ENCODE assay signal across 22 mouse cellular contexts in genomic region chr16:38004486-38005020, GRCm38 (mm10).
"Had no signal": no experiment of that assay in that cellular context is flagged by ENCODE, and none has a peak within 500 bp of the region (broad histone marks: within the 10 kb centered on the region; RNA-seq: fewer than 3 reads in every experiment).

No protein-coding gene starts in this region.

- ATAC-seq: intestine, embryonic 15.5 days; liver, postnatal 0 days; lung, postnatal 0 days; midbrain, embryonic 13.5 days had no signal

- H3K4me2 ChIP-seq: intestine, embryonic 15.5 days; limb, embryonic 13.5 days; lung, embryonic 14.5 days; midbrain, embryonic 13.5 days; neural tube, embryonic 12.5 days; stomach, embryonic 15.5 days had no signal

- H3K36me3 ChIP-seq: intestine, embryonic 15.5 days; limb, embryonic 13.5 days; stomach, embryonic 15.5 days had no signal

- H3K9me3 ChIP-seq: intestine, embryonic 15.5 days; limb, embryonic 13.5 days; midbrain, embryonic 13.5 days; neural tube, embryonic 12.5 days; stomach, embryonic 15.5 days had no signal

- H3K9ac ChIP-seq: intestine, embryonic 15.5 days; limb, embryonic 13.5 days; liver, embryonic 14.5 days; liver, postnatal 0 days; lung, embryonic 14.5 days; midbrain, embryonic 13.5 days; neural tube, embryonic 12.5 days; stomach, embryonic 15.5 days had no signal

- H3K4me3 ChIP-seq: intestine, embryonic 15.5 days; left cerebral cortex, adult 2 months; limb, embryonic 13.5 days; midbrain, embryonic 13.5 days; neural tube, embryonic 12.5 days; stomach, embryonic 15.5 days had no signal

- H3K4me1 ChIP-seq: intestine, embryonic 15.5 days; stomach, embryonic 15.5 days had no signal

- H3K27ac ChIP-seq: intestine, embryonic 15.5 days; kidney, postnatal 0 days; left cerebral cortex, adult 2 months; limb, embryonic 13.5 days; liver, embryonic 14.5 days; macrophage; midbrain, embryonic 13.5 days; neural tube, embryonic 12.5 days; stomach, embryonic 15.5 days had no signal

- H3K27me3 ChIP-seq: intestine, embryonic 15.5 days; limb, embryonic 13.5 days; midbrain, embryonic 13.5 days; neural tube, embryonic 12.5 days; stomach, embryonic 15.5 days had no signal

- DNase-seq: kidney, adult 18-20 months; kidney, adult 9 months; kidney, postnatal 36 days; layer of hippocampus, postnatal 36 days; left cerebral cortex, postnatal 4 days; liver; liver, postnatal 0 days; lung, embryonic 14.5 days; retina, postnatal 1 day; right cerebral cortex, postnatal 25 days; spleen, adult 18-20 months; thymus, postnatal 25 days had no signal
